Mouse (Mus musculus): Measurements from ENCODE around the gene Nkg7. TPM values are rescaled to one million over a fixed set of nuclear protein-coding genes. Genes with fewer than 3 reads are reported as not detected.
A peak's percentile ranks its signal among the peaks of the same experiment; 100 is the strongest.

Nkg7 gene
- polyA plus RNA-seq, 1 experiment from 2014 or later: not detected

- 97% methylated on average over 6 of the region's 6 CpGs for WGBS
- Histone ChIP-seq H3K36me3 (replicated peaks; ENCODE audit: control insufficient read depth, insufficient read depth) (peaks cover 26% of the 10 kb centered on the region), H3K9me3 (ENCODE audit: control insufficient read depth, low read length) (no peaks in the 10 kb centered on the region)
Measured at GRCm38 (mm10) chr7:43454371-43454770, 17.5 kb downstream of the Nkg7 start.

GRCm38 (mm10) chr7:43462851-43463250 lies 26.0 kb downstream of the Nkg7 start, which contains the start of gene Vsig10l:
Vsig10l (plus strand) TSS chr7:43463151.
- Histone ChIP-seq H3K27ac (no peak within 1 kb of the TSS), H3K36me3 (replicated peaks; ENCODE audit: control insufficient read depth, insufficient read depth) (no peaks in the 10 kb centered on the region), H3K4me1 (replicated peaks; ENCODE audit: control insufficient read depth, insufficient read depth, low read length) (peaks cover 13% of the 10 kb centered on the region; the same call in 1 of the 2 replicates), H3K27me3 (ENCODE audit: control insufficient read depth, insufficient read depth, low read length) (peaks cover 27% of the 10 kb centered on the region), H3K9me3 (ENCODE audit: control insufficient read depth, low read length) (no peaks in the 10 kb centered on the region), H3K4me2 (replicated peaks) (no peak within 1 kb of the TSS), H3K9ac (no peak within 1 kb of the TSS), H3K4me3 (replicated peaks; ENCODE audit: low read length) (no peak within 1 kb of the TSS)
- 72% methylated on average over 4 of the region's 4 CpGs for WGBS
- ATAC-seq (ENCODE audit: low FRiP score) (no peak), DNase-seq (ENCODE audit: low spot score) (no peak)

More at GRCm38 (mm10) chr7:43454371-43454770, 17.5 kb downstream of the Nkg7 start:
- DNase-seq (ENCODE audit: low spot score) (no peak), ATAC-seq (ENCODE audit: low FRiP score) (no peak)
- no peaks in the 10 kb centered on the region for H3K27me3 ChIP-seq (ENCODE audit: control insufficient read depth, insufficient read depth, low read length)
- H3K4me2 ChIP-seq (replicated peaks): no peak overlapping the region
- no peak overlapping the region for H3K9ac ChIP-seq
- no peak overlapping the region for H3K4me3 ChIP-seq (replicated peaks; ENCODE audit: low read length)
- H3K27ac ChIP-seq: no peak overlapping the region
- H3K4me1 ChIP-seq (replicated peaks; ENCODE audit: control insufficient read depth, insufficient read depth, low read length): no peaks in the 10 kb centered on the region

GRCm38 (mm10) chr7:43463976-43464375 lies 27.1 kb downstream of the Nkg7 start:
- ATAC-seq (ENCODE audit: low FRiP score) (no peak), DNase-seq (ENCODE audit: low spot score) (no peak)
- Histone ChIP-seq H3K4me1 (replicated peaks; ENCODE audit: control insufficient read depth, insufficient read depth, low read length) (peaks cover 13% of the 10 kb centered on the region; the same call in 1 of the 2 replicates), H3K36me3 (replicated peaks; ENCODE audit: control insufficient read depth, insufficient read depth) (no peaks in the 10 kb centered on the region), H3K9me3 (ENCODE audit: control insufficient read depth, low read length) (no peaks in the 10 kb centered on the region), H3K4me3 (replicated peaks; ENCODE audit: low read length) (no peak overlapping the region), H3K9ac (no peak overlapping the region), H3K27ac (no peak overlapping the region), H3K4me2 (replicated peaks) (no peak overlapping the region), H3K27me3 (ENCODE audit: control insufficient read depth, insufficient read depth, low read length) (peaks cover 27% of the 10 kb centered on the region)
- WGBS: 84% methylated on average over 7 of the region's 7 CpGs

GRCm38 (mm10) chr7:43464864-43465343 lies 28.0 kb downstream of the Nkg7 start:
- Histone ChIP-seq H3K36me3 (replicated peaks; ENCODE audit: control insufficient read depth, insufficient read depth) (no peaks in the 10 kb centered on the region), H3K9me3 (ENCODE audit: control insufficient read depth, low read length) (no peaks in the 10 kb centered on the region), H3K4me1 (replicated peaks; ENCODE audit: control insufficient read depth, insufficient read depth, low read length) (peaks cover 13% of the 10 kb centered on the region; the same call in 1 of the 2 replicates), H3K4me3 (replicated peaks; ENCODE audit: low read length) (peak overlapping the region; percentile 40), H3K9ac (peak overlapping the region; percentile 57), H3K27me3 (ENCODE audit: control insufficient read depth, insufficient read depth, low read length) (peaks cover 27% of the 10 kb centered on the region), H3K27ac (no peak overlapping the region), H3K4me2 (replicated peaks) (peak overlapping the region; percentile 78)
- ATAC-seq (ENCODE audit: low FRiP score) (peak; percentile 72; the same call in 1 of the 2 replicates), DNase-seq (ENCODE audit: low spot score) (no peak)
- WGBS: 10% methylated on average over 35 of the region's 35 CpGs

GRCm38 (mm10) chr7:43465344-43466098 lies 28.6 kb downstream of the Nkg7 start:
- Histone ChIP-seq H3K4me2 (replicated peaks) (peak overlapping the region; percentile 78), H3K4me1 (replicated peaks; ENCODE audit: control insufficient read depth, insufficient read depth, low read length) (peaks cover 13% of the 10 kb centered on the region; the same call in 1 of the 2 replicates), H3K36me3 (replicated peaks; ENCODE audit: control insufficient read depth, insufficient read depth) (no peaks in the 10 kb centered on the region), H3K9ac (peak overlapping the region; percentile 57), H3K4me3 (replicated peaks; ENCODE audit: low read length) (peak overlapping the region; percentile 40), H3K27me3 (ENCODE audit: control insufficient read depth, insufficient read depth, low read length) (peaks cover 27% of the 10 kb centered on the region), H3K9me3 (ENCODE audit: control insufficient read depth, low read length) (no peaks in the 10 kb centered on the region), H3K27ac (no peak overlapping the region)
- DNase-seq (ENCODE audit: low spot score): peak; percentile 82
- ATAC-seq (ENCODE audit: low FRiP score): peak; percentile 83
- under 1% methylated on average over 33 of the region's 33 CpGs for WGBS

GRCm38 (mm10) chr7:43466099-43466694 lies 29.3 kb downstream of the Nkg7 start:
- H3K4me1 ChIP-seq (replicated peaks; ENCODE audit: control insufficient read depth, insufficient read depth, low read length): peaks cover 13% of the 10 kb centered on the region; the same call in 1 of the 2 replicates
- DNase-seq (ENCODE audit: low spot score): peak; percentile 73
- peak overlapping the region; percentile 40 for H3K4me3 ChIP-seq (replicated peaks; ENCODE audit: low read length)
- no peak overlapping the region for H3K27ac ChIP-seq
- no peaks in the 10 kb centered on the region for H3K9me3 ChIP-seq (ENCODE audit: control insufficient read depth, low read length)
- no peaks in the 10 kb centered on the region for H3K36me3 ChIP-seq (replicated peaks; ENCODE audit: control insufficient read depth, insufficient read depth)
- under 1% methylated on average over 33 of the region's 33 CpGs for WGBS
- peak overlapping the region; percentile 51 for H3K9ac ChIP-seq
- H3K4me2 ChIP-seq (replicated peaks): peak overlapping the region; percentile 78
- ATAC-seq (ENCODE audit: low FRiP score): peak; percentile 66
- peaks cover 27% of the 10 kb centered on the region for H3K27me3 ChIP-seq (ENCODE audit: control insufficient read depth, insufficient read depth, low read length)

- H3K36me3 ChIP-seq (replicated peaks; ENCODE audit: control insufficient read depth, insufficient read depth): peaks cover 21% of the 10 kb centered on the region
- ATAC-seq (ENCODE audit: low FRiP score): no peak
- WGBS: 43% methylated on average over 8 of the region's 8 CpGs
Measured at GRCm38 (mm10) chr7:43470373-43470772, 33.5 kb downstream of the Nkg7 start.

GRCm38 (mm10) chr7:43475706-43476105 lies 38.8 kb downstream of the Nkg7 start:
- Histone ChIP-seq H3K4me1 (replicated peaks; ENCODE audit: control insufficient read depth, insufficient read depth, low read length) (no peaks in the 10 kb centered on the region), H3K36me3 (replicated peaks; ENCODE audit: control insufficient read depth, insufficient read depth) (peaks cover 38% of the 10 kb centered on the region), H3K27ac (no peak overlapping the region), H3K4me2 (replicated peaks) (no peak overlapping the region), H3K9ac (no peak overlapping the region), H3K27me3 (ENCODE audit: control insufficient read depth, insufficient read depth, low read length) (peaks cover 24% of the 10 kb centered on the region), H3K4me3 (replicated peaks; ENCODE audit: low read length) (no peak overlapping the region), H3K9me3 (ENCODE audit: control insufficient read depth, low read length) (no peaks in the 10 kb centered on the region)
- ATAC-seq (ENCODE audit: low FRiP score) (no peak), DNase-seq (ENCODE audit: low spot score) (no peak)
- WGBS: 13% methylated on average over 23 of the region's 23 CpGs

More at GRCm38 (mm10) chr7:43470373-43470772, 33.5 kb downstream of the Nkg7 start:
- Histone ChIP-seq H3K9ac (no peak overlapping the region), H3K27ac (no peak overlapping the region), H3K4me3 (replicated peaks; ENCODE audit: low read length) (no peak overlapping the region), H3K27me3 (ENCODE audit: control insufficient read depth, insufficient read depth, low read length) (0 out of 2 replicates have a peak, but pooled peaks cover 5% of the 10 kb centered on the region), H3K4me2 (replicated peaks) (no peak overlapping the region), H3K4me1 (replicated peaks; ENCODE audit: control insufficient read depth, insufficient read depth, low read length) (0 out of 2 replicates have a peak, but pooled peaks cover 5% of the 10 kb centered on the region), H3K9me3 (ENCODE audit: control insufficient read depth, low read length) (no peaks in the 10 kb centered on the region)
- DNase-seq (ENCODE audit: low spot score): no peak

GRCm38 (mm10) chr7:43476376-43476775 lies 39.5 kb downstream of the Nkg7 start:
- H3K4me2 ChIP-seq (replicated peaks): no peak overlapping the region
- 8% methylated on average over 13 of the region's 13 CpGs for WGBS
- no peak overlapping the region for H3K4me3 ChIP-seq (replicated peaks; ENCODE audit: low read length)
- H3K27me3 ChIP-seq (ENCODE audit: control insufficient read depth, insufficient read depth, low read length): peaks cover 24% of the 10 kb centered on the region
- ATAC-seq (ENCODE audit: low FRiP score) (no peak), DNase-seq (ENCODE audit: low spot score) (no peak)
- H3K4me1 ChIP-seq (replicated peaks; ENCODE audit: control insufficient read depth, insufficient read depth, low read length): no peaks in the 10 kb centered on the region; the same call in 1 of the 2 replicates
- H3K9me3 ChIP-seq (ENCODE audit: control insufficient read depth, low read length): no peaks in the 10 kb centered on the region
- H3K9ac ChIP-seq: no peak overlapping the region
- no peak overlapping the region for H3K27ac ChIP-seq
- H3K36me3 ChIP-seq (replicated peaks; ENCODE audit: control insufficient read depth, insufficient read depth): peaks cover 38% of the 10 kb centered on the region

All from hindbrain, embryonic 14.5 days (tissue).